Mouse (Mus musculus) embryonic facial prominence, embryonic 11.5 days (tissue): ENCODE data around the gene Slc4a1. TPM values are rescaled to one million over a fixed set of nuclear protein-coding genes. Genes with fewer than 3 reads are reported as not detected.
A peak's percentile ranks its signal among the peaks of the same experiment; 100 is the strongest.

Experiments used
- ATAC-seq: fragments of 200-750 bp; cut with Nextera tagmentation; replicated peaks from 2 replicates; pipeline ENCODE4 v1.8.0; 2017; ENCODE audit warnings: low read depth; ENCODE audit not compliant: insufficient number of reproducible peaks, low FRiP score, low TSS enrichment
- DNase-seq: peaks from one replicate; pipeline ENCODE4 v3.0.0-alpha.2; 2015; ENCODE audit warnings: low spot score
- H3K27ac ChIP-seq: fragments of 300-500 bp; sonication (generic); replicated peaks from 2 replicates; pipeline ENCODE4 v1.5.1; 2014; ENCODE audit warnings: mild to moderate bottlenecking, low read depth, low read length, control low read depth
- H3K27me3 ChIP-seq: fragments of 300-500 bp; sonication (generic); 2 replicates; pipeline ENCODE4 v1.6.1; 2014; ENCODE audit warnings: mild to moderate bottlenecking, low read length, moderate library complexity, mixed read lengths; ENCODE audit not compliant: control insufficient read depth, insufficient read depth
- H3K36me3 ChIP-seq: fragments of 300-500 bp; sonication (generic); replicated peaks from 2 replicates; pipeline ENCODE4 v1.6.1; 2014; ENCODE audit warnings: low read depth, mild to moderate bottlenecking, low read length, moderate library complexity, mixed read lengths; ENCODE audit not compliant: control insufficient read depth, insufficient read depth
- H3K4me1 ChIP-seq: fragments of 300-500 bp; sonication (generic); 2 replicates; pipeline ENCODE4 v1.6.1; 2014; ENCODE audit warnings: low read length, mixed read lengths; ENCODE audit not compliant: control insufficient read depth, insufficient read depth
- H3K4me2 ChIP-seq: fragments of 300-500 bp; sonication (generic); 2 replicates; pipeline ENCODE4 v1.6.1; 2014; ENCODE audit warnings: low read depth, mild to moderate bottlenecking, control low read depth, low read length, moderate library complexity
- H3K4me3 ChIP-seq: fragments of 300-500 bp; sonication (generic); 2 replicates; pipeline ENCODE4 v1.5.1; 2014; ENCODE audit warnings: low read depth, low read length, control low read depth
- H3K9ac ChIP-seq: fragments of 300-500 bp; sonication (generic); replicated peaks from 2 replicates; pipeline ENCODE4 v1.6.1; 2014; ENCODE audit warnings: mild to moderate bottlenecking, control low read depth, low read length
- H3K9me3 ChIP-seq: fragments of 300-500 bp; sonication (generic); replicated peaks from 2 replicates; pipeline ENCODE4 v1.6.1; 2016; ENCODE audit warnings: mild to moderate bottlenecking, low read length, inconsistent platforms, mixed read lengths; ENCODE audit not compliant: control insufficient read depth
- WGBS: fragments of 180-500 bp; shearing (Covaris S2); extraction: QIAGEN DNeasy Blood & Tissue Kit; methylation state at CpG from one replicate; pipeline ENCODE4 v1.1.7; 2014; 5-methylcytosine and 5-hydroxymethylcytosine counted together
- polyA plus RNA-seq: library from polyadenylated mRNA; unstranded; fragments of >200 nt; fragmentation: Nextera tagmentation; extraction: Ambion mirVana; gene quantifications from 2 replicates; pipeline ENCODE4 v1.2.1, GENCODE M21; 2014

Gene Slc4a1
- polyA plus RNA-seq, 1 experiment from 2014 or later: 25.8 TPM

DNA sequence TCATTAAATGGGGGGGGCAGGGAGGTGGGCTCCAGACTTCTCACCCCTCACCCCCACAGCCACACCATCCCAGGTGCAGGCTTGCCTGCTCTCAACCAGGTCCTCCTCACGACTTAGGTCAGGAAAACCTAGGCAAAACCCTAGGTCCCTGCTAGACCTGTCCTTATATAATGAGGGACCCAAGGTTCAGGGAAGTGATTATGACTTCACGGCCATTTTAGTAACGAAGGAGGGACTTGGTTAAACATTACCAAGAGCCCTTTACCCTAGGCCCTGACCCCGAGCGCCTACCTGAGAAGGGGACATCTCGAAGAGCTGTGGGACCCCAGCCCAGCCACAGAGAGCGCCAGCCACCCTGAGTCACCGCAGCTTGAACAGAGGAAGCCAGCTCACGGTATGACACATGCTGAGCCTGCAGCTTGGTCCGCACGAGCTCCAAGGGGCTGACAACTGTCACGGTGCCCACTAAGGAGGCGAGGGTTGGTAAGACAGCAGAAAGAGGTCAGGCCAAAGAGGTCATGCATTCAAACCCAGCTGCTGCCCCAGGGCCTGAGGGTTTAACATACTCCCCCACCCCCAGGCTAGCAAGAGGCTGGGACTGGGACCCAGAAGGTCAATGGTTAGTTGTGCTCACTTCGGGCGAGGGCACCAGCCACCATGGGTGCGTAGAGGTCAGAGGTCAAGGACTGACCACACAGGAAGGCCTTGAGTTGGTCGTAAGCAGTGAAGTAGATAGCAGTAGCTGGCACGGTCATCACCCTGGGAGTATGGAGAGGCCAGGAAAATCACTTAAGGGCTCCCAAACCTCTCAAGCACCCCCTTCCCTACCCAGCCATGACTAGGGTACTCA lies 38.4 kb upstream of the Slc4a1 start:
- no peaks in the 10 kb centered on the region for H3K9me3 ChIP-seq
- peaks cover 12% of the 10 kb centered on the region for H3K27me3 ChIP-seq
- H3K4me2 ChIP-seq: no peak overlapping the region
- peaks cover 9% of the 10 kb centered on the region for H3K36me3 ChIP-seq
- H3K9ac ChIP-seq: no peak overlapping the region
- DNase-seq (no peak), ATAC-seq (no peak)
- H3K4me3 ChIP-seq: no peak overlapping the region
- H3K27ac ChIP-seq: no peak overlapping the region
- 74% methylated on average over 18 of the region's 18 CpGs for WGBS
- H3K4me1 ChIP-seq: peaks cover 9% of the 10 kb centered on the region

DNA sequence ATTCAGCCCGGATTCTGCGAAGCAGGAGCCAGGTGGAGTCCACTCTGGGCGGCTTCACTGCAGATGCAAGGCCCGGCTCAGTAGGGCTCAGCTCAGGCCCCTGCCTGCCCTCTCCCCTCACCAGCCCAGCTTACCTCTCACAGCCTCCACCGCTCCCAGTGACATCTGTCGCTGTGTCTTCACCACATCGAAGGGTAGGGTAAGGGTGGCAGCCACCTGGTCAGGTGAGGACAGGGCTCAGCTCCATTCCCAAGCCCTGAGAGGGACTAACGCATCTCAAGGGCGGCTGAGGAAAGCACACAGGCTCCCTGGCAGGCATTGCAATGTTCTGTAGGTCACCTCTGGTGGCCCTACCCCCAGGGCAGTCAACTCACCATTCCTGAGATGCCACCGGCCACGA lies 37.7 kb upstream of the Slc4a1 start:
- Histone ChIP-seq H3K4me1 (peaks cover 9% of the 10 kb centered on the region), H3K27ac (no peak overlapping the region), H3K4me2 (no peak overlapping the region), H3K36me3 (peaks cover 9% of the 10 kb centered on the region), H3K27me3 (peaks cover 16% of the 10 kb centered on the region), H3K4me3 (no peak overlapping the region), H3K9ac (no peak overlapping the region), H3K9me3 (no peaks in the 10 kb centered on the region)
- DNase-seq: no peak
- no peak for ATAC-seq
- WGBS: 93% methylated on average over 11 of the region's 11 CpGs

DNA sequence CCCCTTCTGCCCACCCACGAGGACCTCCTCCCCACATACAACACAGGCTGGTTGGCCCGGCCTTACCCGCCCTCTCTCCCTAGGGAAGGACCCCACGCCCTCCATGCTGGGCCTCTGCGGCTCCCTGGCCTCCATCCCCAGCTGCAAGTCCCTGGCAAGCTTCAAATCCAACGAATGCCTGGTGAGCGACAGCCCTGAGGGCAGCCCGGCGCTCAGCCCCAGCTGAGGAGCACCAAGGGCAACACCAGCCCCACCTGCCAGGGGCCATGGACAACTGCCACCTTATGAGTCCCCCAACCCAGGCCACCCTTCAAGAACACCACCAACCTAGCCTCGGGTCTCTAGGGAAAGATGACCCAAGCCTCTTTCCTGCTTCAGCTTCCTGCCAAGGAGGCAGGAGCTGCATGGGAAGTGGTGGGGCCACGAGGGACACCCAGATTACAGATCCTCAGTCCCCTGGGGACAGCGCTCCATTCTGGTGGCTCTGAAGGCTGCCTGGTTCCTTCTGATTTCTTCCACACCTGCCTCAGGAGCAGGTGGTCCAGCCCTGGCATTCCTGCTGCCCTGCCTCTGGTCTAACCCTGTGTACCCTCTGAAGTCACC lies 36.0 kb upstream of the Slc4a1 start:
- Histone ChIP-seq H3K4me3 (no peak overlapping the region), H3K27me3 (peaks cover 21% of the 10 kb centered on the region), H3K9ac (no peak overlapping the region), H3K4me2 (no peak overlapping the region), H3K9me3 (no peaks in the 10 kb centered on the region), H3K4me1 (peaks cover 9% of the 10 kb centered on the region), H3K36me3 (peaks cover 9% of the 10 kb centered on the region), H3K27ac (no peak overlapping the region)
- DNase-seq (no peak), ATAC-seq (no peak)
- WGBS: 55% methylated on average over 12 of the region's 12 CpGs

DNA sequence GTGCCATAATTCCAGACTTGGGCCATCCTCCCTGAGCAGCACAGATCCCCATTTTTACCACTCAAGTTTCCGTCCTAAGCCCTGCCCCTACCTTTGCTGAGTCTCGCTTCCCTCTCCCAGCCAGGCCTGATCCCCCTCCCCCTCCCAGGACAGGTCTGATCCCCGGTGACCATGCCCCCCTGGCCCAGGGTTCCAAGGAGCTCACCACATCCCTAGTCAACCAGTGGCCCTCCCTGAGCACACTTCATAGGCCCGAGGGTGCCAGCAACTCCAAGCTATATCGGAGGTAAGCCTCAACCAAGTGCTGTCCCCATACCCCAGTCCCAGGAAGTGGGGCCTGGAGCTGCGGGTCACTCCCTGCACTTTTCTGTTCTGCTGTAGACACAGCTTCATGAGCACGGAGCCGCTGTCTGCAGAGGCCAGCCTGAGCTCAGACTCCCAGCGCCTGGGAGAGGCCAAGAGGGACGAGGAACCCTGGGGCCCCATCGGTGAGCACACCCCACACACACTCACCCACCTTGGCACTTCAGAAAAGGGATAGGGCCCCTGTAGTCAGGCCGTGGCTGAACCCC lies 34.6 kb upstream of the Slc4a1 start:
- DNase-seq (no peak), ATAC-seq (no peak)
- Histone ChIP-seq H3K27ac (no peak overlapping the region), H3K4me3 (no peak overlapping the region), H3K27me3 (peaks cover 21% of the 10 kb centered on the region), H3K9ac (no peak overlapping the region), H3K4me2 (no peak overlapping the region), H3K4me1 (peaks cover 6% of the 10 kb centered on the region), H3K36me3 (peaks cover 9% of the 10 kb centered on the region), H3K9me3 (no peaks in the 10 kb centered on the region)
- WGBS: 17% methylated on average over 12 of the region's 12 CpGs

DNA sequence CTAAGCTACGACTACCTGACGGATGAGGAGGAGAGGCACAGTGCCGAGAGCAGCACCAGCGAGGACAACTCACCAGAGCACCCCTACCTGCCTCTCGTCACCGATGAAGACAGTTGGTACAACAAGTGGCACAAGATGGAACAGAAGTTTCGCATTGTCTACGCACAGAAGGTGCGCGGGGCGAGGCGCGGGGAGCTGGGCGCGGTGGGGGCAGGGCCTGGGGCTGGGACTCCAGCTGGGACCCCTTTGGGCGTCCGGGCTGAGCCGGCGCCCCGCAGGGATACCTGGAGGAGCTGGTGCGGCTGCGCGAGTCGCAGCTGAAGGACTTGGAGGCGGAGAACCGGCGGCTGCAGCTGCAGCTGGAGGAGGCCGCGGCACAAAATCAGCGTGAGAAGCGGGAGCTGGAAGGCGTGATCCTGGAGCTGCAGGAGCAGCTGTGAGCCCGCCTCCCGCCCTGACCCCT lies 33.6 kb upstream of the Slc4a1 start:
- Histone ChIP-seq H3K4me1 (peaks cover 4% of the 10 kb centered on the region), H3K27ac (no peak overlapping the region), H3K9ac (no peak overlapping the region; the same call in 1 of the 2 replicates), H3K36me3 (peaks cover 9% of the 10 kb centered on the region), H3K4me2 (peak overlapping the region; percentile 60), H3K4me3 (peak overlapping the region; percentile 23; the same call in 1 of the 2 replicates), H3K9me3 (no peaks in the 10 kb centered on the region), H3K27me3 (peaks cover 21% of the 10 kb centered on the region)
- ATAC-seq: no peak
- DNase-seq: no peak
- 2% methylated on average over 34 of the region's 34 CpGs for WGBS

DNA sequence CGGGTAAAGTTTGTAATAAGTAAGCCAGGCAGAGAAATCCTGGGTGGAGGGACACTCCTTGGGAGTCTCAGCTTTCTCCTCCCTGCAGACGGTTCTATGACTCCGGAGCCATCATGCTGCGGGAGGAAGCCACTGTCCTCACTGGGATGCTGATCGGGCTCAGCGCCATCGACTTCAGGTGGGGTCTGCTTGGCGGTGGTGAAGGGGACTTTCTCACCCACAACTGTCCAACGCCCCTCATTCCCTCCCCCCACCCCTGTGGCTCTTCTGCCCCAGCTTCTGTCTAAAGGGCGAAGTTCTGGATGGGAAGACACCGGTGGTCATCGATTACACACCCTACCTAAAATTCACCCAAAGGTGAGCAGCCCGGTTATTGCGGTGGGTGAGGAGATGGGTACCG lies 33.1 kb upstream of the Slc4a1 start:
- ATAC-seq (no peak), DNase-seq (no peak)
- Histone ChIP-seq H3K9me3 (no peaks in the 10 kb centered on the region), H3K4me2 (no peak overlapping the region), H3K9ac (no peak overlapping the region), H3K4me1 (peaks cover 4% of the 10 kb centered on the region), H3K27ac (no peak overlapping the region), H3K36me3 (peaks cover 9% of the 10 kb centered on the region), H3K27me3 (peaks cover 21% of the 10 kb centered on the region), H3K4me3 (no peak overlapping the region)
- 19% methylated on average over 15 of the region's 15 CpGs for WGBS

DNA sequence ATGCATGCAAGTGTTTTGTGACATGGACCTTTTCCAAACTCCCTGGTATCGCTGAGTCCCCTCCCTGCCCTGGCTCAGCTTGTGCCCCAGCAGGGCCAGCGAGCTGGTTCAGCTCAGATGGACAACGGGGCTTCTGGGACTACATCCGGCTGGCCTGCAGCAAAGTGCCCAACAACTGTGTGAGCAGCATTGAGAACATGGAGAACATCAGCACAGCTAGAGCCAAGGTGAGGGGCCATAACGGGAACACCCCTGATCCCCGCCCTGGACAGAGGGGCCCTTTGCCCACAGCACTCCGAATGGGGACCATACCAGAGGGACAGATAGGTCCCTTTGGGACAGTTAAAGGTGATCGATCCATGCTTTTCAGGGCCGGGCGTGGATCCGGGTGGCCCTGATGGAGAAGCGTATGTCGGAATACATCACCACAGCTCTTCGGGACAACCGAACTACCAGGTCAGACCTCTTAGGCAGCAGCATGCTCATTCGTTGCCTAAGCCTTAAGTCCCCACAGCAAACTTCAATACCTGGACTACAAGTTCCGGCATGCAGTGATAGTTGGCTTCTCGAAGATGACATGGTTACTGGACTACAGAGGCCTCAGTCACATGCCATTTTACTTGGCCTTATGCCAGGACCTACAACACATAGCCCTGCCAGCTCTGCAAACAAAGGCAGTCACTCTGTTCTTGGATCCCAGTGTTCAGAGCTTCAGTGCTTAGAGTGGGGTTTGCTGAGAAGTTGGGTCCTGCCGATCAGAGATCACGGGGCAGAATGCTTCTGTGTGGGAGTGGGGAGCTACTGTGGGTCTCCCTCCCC lies 32.2 kb upstream of the Slc4a1 start:
- DNase-seq: no peak
- H3K9ac ChIP-seq: no peak overlapping the region
- 80% methylated on average over 20 of the region's 20 CpGs for WGBS
- peaks cover 21% of the 10 kb centered on the region for H3K27me3 ChIP-seq
- peaks cover 2% of the 10 kb centered on the region; the same call in 1 of the 2 replicates for H3K36me3 ChIP-seq
- no peak for ATAC-seq
- no peaks in the 10 kb centered on the region for H3K9me3 ChIP-seq
- H3K4me1 ChIP-seq: peaks cover 4% of the 10 kb centered on the region
- H3K4me2 ChIP-seq: no peak overlapping the region
- no peak overlapping the region for H3K27ac ChIP-seq
- H3K4me3 ChIP-seq: no peak overlapping the region
